Mouse (Mus musculus) cerebellum, adult 18-20 months (tissue): ENCODE data around the gene Fkbp1a.

ENCODE experiments used
- DNase-seq, 2 experiments: peaks; one replicate each; pipeline ENCODE4 v3.0.0; 2021

Fkbp1a gene

DNA sequence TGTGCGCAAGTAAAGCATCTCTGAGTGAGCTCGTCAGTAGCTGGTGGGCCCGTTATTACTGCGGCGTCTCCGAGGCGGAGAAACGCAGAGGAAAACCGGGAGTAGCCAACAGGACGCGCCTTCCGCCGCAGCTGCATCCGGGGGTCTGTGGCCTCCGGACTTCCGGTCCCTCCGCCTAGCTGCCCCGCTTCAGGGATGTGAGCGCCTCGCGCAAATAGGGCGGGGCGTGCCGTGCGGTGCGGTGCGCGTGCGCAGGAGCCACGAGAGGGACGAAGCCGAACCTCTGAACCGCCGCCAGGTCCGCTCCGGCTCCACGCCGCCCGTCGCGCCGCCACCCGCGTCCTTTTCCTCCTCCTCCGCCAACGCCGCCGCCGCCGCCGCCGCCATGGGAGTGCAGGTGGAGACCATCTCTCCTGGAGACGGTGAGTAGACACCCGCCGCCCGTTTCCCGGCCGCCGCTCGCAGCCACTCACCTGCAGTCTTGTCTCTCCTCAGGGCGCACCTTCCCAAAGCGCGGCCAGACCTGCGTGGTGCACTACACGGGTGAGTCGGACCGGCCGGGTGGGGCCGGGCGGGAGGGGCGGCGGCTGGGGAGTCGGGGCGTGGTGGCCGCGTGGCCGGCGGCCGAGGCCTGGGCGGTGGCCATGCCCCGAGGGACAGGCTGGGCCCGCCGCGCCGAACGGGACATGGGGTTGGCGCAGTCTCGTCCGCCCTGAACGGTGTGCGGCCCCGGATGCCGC, at the start of gene Fkbp1a:
Gene Fkbp1a, plus strand, starts transcription at position 161 of the 740 bp plus-strand sequence.
- peak; percentile 98 to 99 for DNase-seq

- DNase-seq = peak; percentile 91 to 97
Observed at GRCm38 (mm10) chr2:151494035-151494803, 48.1 kb upstream of the Fkbp1a start, which contains the start of gene Nsfl1c. Gene Nsfl1c (plus strand): TSS chr2:151494182.

DNA sequence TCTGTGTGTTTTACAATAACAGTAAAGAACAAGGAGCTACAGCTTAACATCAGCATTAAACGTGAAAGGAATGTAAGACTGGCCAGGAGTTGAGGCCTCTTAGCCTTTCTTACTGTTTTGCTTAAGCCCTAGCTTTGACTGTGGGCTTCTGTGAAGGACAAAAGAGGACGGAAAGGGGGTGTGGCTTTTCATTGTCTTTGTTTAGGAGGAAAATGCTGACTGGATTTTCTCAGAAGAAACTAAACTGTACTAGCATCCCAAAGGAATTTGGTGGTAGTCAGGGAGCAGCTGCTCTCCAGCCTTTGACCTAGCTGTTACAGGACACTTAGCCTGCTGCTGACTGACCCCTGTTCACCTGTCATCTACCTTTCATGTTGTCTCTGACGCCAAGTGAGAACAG, 43.9 kb upstream of the Fkbp1a start:
- DNase-seq = no peak

DNA sequence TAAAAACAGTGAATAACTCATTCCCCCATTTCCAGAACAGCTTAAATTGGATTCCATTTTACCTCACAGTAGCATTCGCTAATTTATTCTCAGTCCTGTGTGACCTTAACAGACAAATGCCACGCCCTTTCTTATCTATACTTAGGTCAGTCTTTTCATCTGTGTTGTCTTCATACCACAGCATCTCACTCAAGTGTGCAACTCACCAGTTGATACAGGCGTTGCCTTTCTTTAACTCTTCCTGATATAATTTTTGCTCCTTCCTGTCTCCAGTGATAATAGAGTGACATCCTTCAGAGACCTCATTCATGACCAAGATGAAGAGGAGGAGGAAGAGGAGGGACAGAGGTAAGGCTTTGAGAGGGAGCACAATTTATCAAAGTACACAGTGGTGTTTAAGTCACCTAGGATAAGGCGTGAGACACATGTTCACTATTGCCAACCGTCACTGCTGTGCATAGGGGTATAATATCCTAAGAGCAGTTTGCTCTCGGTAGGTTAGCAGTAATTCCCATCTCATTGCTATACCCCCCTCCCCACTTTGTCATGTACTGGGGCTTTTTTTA, 41.8 kb upstream of the Fkbp1a start:
- DNase-seq = no peak

- DNase-seq = no peak
Observed at GRCm38 (mm10) chr2:151504226-151504625, 38.1 kb upstream of the Fkbp1a start.

GRCm38 (mm10) chr2:151512199-151512598, 30.1 kb upstream of the Fkbp1a start:
- DNase-seq = peak; percentile 42 to 43

GRCm38 (mm10) chr2:151513525-151514285, 28.6 kb upstream of the Fkbp1a start:
- DNase-seq = no peak

DNA sequence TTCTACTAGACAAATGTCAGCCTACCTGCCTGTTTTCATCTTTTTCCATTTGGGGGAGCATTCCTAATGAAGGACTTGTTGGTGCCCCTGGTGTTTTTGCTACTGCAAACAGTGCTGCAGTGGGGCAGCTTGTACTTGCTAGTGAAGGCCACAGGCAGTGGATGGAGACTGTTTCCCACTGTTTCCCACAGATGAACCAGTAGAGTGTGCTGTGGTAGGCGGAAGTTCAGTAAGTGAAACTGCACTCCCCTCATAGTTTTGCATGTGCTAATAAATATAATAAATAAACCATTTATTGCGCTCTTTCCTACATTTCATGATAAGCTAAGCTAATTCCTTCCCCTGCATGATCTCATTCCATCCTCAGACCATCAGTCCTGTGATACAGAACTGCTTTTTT, 23.3 kb upstream of the Fkbp1a start:
- no peak for DNase-seq

DNA sequence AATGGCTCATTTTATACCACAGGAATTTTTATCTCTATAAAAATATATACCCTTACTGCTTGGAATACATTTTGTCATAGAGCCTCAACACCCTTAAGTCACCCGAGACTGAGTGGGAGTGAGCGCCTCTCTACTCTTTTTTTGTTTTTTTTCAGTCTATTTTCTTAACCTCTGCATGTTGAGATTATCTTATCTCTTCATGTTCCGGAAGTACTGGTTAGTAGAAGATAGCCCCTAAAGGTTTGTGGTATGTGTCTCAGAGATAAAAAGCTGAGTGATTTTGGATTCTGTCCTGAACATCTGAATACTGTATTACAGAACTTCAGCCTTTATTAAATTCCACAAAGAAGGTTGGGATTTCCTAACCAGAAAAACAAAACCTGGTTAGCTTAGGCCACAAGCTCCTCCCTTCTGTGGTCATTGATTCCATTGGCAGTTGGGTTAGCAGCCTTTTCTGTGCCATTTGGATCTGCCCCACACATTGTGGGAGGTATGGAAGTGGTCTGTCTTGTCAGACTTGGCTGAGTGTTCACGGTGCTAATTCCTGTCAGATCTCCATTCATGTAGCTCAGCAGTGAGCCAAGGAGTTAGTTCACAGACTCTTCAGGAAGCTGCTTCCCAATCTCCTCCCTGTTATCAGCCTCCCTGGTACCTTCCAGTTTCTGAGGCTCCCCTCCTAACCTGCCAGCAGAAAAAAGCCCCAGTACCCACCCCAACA, 17.8 kb upstream of the Fkbp1a start:
- no peak for DNase-seq

DNA sequence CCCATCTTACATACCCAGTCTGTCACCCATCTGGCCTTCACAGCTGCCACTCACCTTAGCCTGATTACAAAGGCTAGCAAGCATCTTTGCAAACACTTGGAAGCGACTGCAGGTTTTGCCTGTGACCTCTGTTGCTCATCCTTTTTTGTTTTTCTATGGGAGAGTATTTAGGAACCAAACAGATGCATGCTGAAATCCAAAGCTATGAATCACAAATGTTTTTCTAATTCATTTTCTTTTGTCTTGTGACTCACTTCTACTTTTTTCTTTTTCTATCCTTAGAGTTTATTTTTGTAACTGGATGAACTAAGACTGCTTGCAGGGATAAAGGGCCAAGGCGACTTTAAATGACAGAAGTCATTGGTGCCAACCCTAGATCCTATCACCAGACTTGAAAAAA, 16.8 kb upstream of the Fkbp1a start:
- no peak for DNase-seq

DNA sequence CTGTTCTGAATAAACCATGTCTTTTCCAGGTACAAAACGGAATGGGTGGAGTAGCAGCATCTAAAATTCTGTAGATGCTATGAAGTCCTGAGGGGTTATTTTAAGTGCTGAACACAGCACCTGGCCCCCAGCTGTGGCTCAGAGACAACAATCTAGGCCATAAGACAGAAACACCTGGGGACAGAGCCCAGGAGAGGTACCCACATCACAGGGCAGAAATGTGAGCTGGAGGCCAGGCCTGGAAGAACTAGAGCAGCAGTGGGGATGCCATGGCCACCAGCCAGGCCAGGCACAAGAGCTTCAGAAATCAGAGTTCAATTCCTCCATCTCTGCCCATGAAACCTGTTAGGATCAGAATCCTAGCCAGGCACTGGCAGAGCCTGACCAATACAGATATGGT, 14.2 kb upstream of the Fkbp1a start:
- no peak for DNase-seq

- no peak for DNase-seq
Observed at GRCm38 (mm10) chr2:151529169-151529568, 13.1 kb upstream of the Fkbp1a start.

- DNase-seq = no peak
Observed at GRCm38 (mm10) chr2:151530378-151531230, 11.7 kb upstream of the Fkbp1a start.

DNA sequence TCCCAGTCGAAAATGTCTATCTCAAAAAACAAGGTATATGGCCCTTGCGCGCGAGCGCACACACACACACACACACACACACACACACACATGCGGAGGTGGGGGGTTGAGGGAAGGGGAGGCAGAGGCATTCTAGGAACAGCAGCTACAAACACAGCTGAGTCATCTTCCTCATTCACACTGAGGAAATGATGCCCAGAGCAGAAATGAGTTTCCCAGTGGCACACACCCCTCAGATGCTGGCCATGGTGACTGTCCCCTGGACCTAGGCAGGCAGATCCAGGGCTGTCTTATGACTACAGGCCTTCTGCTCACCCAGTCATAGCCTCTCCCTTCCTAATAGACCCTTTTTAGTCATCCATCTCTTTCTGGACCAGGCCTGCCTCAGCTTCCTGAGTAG, 8.7 kb upstream of the Fkbp1a start:
- no peak for DNase-seq

DNA sequence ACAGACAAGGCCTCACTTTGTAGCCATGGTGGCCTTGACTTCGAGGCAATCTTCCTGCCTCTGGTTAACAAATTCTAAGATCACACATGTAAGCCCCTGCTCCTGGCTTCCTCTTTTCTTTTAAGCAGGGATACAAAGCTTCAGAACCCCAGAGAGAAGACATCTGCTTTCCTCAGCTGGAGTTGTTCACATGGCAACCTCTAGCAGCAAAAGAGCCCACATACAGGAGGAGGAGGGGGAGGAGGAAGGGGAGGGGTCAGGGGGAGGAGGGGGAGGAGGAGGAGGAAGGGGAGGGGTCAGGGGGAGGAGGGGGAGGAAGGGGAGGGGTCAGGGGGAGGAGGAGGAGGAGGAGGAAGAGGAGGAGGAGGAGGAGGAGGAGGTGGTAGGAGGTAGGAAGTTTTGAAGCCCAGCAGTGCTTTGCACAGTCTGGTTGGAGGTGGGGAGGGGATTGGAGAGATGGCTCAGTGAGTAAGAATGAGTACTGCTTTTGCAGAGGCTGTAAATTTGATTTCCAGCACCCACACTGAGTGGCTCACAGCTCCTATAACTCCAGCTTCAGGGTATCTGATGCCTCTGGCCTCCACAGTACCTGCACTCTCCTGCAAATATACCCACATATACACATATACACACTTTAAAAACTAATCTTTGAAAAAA, 6.2 kb upstream of the Fkbp1a start:
- DNase-seq = no peak

GRCm38 (mm10) chr2:151536618-151536974, 5.7 kb upstream of the Fkbp1a start:
- DNase-seq = no peak

DNA sequence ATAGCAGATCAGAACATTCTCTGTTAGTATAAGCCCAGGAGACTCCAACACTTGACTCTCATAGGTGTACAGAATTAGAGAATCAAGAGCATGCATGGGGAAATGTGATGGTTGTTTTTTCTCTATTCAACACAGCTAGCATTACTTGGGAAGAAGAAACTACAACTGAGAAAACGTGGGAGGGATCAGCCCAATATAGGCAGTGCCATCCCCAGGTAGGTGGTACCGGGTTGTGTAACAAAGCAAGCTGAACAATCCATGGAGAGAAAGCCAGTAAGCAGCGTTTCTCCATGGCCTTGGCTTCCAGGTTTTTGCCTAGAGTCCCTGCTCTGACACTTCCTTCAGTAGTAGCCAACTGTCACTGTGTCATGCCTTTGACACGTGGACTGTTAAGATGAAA, 3.6 kb upstream of the Fkbp1a start:
- DNase-seq = no peak

- peak; percentile 35 to 47 for DNase-seq
Observed at GRCm38 (mm10) chr2:151543063-151543895, 996 bp downstream of the Fkbp1a start.

DNA sequence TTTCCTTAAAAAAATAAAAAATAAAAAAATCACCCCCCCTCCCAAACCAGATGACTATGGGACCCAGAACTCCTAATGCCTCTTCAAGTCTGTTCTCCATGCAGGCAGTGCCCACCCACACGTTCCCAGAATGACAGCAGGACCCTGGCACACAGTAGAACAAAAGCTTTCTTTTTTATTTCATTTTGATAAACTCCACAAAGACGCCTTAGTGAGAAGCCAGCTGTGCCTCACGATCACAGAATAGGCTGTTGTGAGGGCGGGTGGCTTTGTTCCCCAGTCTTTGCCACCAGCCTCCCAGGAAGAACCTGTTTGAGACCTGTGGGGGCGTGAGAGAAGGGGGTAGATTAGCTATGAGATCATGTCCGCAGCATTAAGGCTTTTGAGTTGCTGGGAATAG, 2.4 kb downstream of the Fkbp1a start:
- DNase-seq = no peak

- DNase-seq = no peak
Observed at GRCm38 (mm10) chr2:151546571-151546970, 4.3 kb downstream of the Fkbp1a start.
